Mouse (Mus musculus) kidney, postnatal 0 days (tissue): ENCODE data around the gene Ttc41. TPM values are rescaled to one million over a fixed set of nuclear protein-coding genes. Genes with fewer than 3 reads are reported as not detected.

Source experiments
- ATAC-seq: fragments of 200-750 bp; cut with Nextera tagmentation; replicated peaks from 2 replicates; pipeline ENCODE4 v1.8.0; 2017; ENCODE audit warnings: low read depth, moderate number of reproducible peaks, moderate TSS enrichment, moderate library complexity; ENCODE audit not compliant: low FRiP score
- DNase-seq: peaks from one replicate; pipeline ENCODE4 v3.0.0-alpha.2; 2016; ENCODE audit warnings: low spot score
- H3K27ac ChIP-seq: fragments of 300-500 bp; sonication (generic); 2 replicates; pipeline ENCODE4 v1.5.1; 2014; ENCODE audit warnings: mild to moderate bottlenecking
- H3K27me3 ChIP-seq: fragments of 300-500 bp; sonication (generic); 2 replicates; pipeline ENCODE4 v1.6.1; 2014; ENCODE audit warnings: low read length, mixed read lengths; ENCODE audit not compliant: insufficient read depth
- H3K36me3 ChIP-seq: fragments of 300-500 bp; sonication (generic); 2 replicates; pipeline ENCODE4 v1.6.1; 2014; ENCODE audit warnings: low read length, mixed read lengths; ENCODE audit not compliant: insufficient read depth
- H3K4me1 ChIP-seq: fragments of 300-500 bp; sonication (generic); replicated peaks from 2 replicates; pipeline ENCODE4 v1.6.1; 2014; ENCODE audit warnings: antibody characterized with exemption, low read length, mixed read lengths; ENCODE audit not compliant: insufficient read depth
- H3K4me2 ChIP-seq: fragments of 300-500 bp; sonication (generic); 2 replicates; pipeline ENCODE4 v1.6.1; 2014; ENCODE audit warnings: mild to moderate bottlenecking, low read length, moderate library complexity, mixed read lengths
- H3K4me3 ChIP-seq: fragments of 300-500 bp; sonication (generic); replicated peaks from 2 replicates; pipeline ENCODE4 v1.5.1; 2014; ENCODE audit warnings: low read depth, low read length
- H3K9ac ChIP-seq: fragments of 300-500 bp; sonication (generic); 2 replicates; pipeline ENCODE4 v1.6.1; 2014; ENCODE audit warnings: low read depth, low read length
- H3K9me3 ChIP-seq: fragments of 300-500 bp; sonication (generic); replicated peaks from 2 replicates; pipeline ENCODE4 v1.6.1; 2016; ENCODE audit warnings: low read length, inconsistent platforms, mixed read lengths
- CTCF ChIP-seq: IDR thresholded peaks from 2 replicates; pipeline ENCODE4 v1.5.1; 2016; ENCODE audit warnings: antibody characterized with exemption, low read depth, mild to moderate bottlenecking, moderate library complexity
- WGBS: fragments of 180-500 bp; shearing (Covaris S2); extraction: QIAGEN DNeasy Blood & Tissue Kit; methylation state at CpG from one replicate; pipeline ENCODE4 v1.1.7; 2014; 5-methylcytosine and 5-hydroxymethylcytosine counted together
- polyA plus RNA-seq: library from polyadenylated mRNA; unstranded; fragments of >200 nt; fragmentation: Nextera tagmentation; extraction: Ambion mirVana; gene quantifications from 2 replicates; pipeline ENCODE4 v1.2.1, GENCODE M21; 2015

Ttc41 gene
- polyA plus RNA-seq, 1 experiment from 2014 or later = 1.3 TPM

GRCm38 (mm10) chr10:86810612-86811011 lies 105.0 kb downstream of the Ttc41 start:
- Histone ChIP-seq H3K36me3 (0 out of 2 replicates have a peak, but pooled peaks cover 2% of the 10 kb centered on the region), H3K4me1 (0 out of 2 replicates have a peak, but pooled peaks cover 4% of the 10 kb centered on the region), H3K27ac (no peak overlapping the region), H3K9ac (no peak overlapping the region), H3K4me2 (no peak overlapping the region), H3K4me3 (no peak overlapping the region), H3K9me3 (no peaks in the 10 kb centered on the region), H3K27me3 (no peaks in the 10 kb centered on the region)
- no peak for TF ChIP-seq CTCF
- ATAC-seq (no peak), DNase-seq (no peak)
- 98% methylated on average over 5 of the region's 5 CpGs for WGBS

- H3K9ac ChIP-seq = no peak overlapping the region
- H3K9me3 ChIP-seq = no peaks in the 10 kb centered on the region
- H3K4me1 ChIP-seq = 0 out of 2 replicates have a peak, but pooled peaks cover 6% of the 10 kb centered on the region
- ATAC-seq (peak; percentile 67), DNase-seq (peak; percentile 40)
- WGBS = 39% methylated on average over 19 of the region's 19 CpGs
- H3K36me3 ChIP-seq = 0 out of 2 replicates have a peak, but pooled peaks cover 2% of the 10 kb centered on the region
- peak overlapping the region; percentile 63; the same call in 1 of the 2 replicates for H3K27ac ChIP-seq
- H3K4me3 ChIP-seq = no peak overlapping the region
- no peak overlapping the region for H3K4me2 ChIP-seq
- TF ChIP-seq CTCF = no peak
- H3K27me3 ChIP-seq = no peaks in the 10 kb centered on the region
Measured at GRCm38 (mm10) chr10:86814292-86815131, 108.9 kb downstream of the Ttc41 start.

DNA sequence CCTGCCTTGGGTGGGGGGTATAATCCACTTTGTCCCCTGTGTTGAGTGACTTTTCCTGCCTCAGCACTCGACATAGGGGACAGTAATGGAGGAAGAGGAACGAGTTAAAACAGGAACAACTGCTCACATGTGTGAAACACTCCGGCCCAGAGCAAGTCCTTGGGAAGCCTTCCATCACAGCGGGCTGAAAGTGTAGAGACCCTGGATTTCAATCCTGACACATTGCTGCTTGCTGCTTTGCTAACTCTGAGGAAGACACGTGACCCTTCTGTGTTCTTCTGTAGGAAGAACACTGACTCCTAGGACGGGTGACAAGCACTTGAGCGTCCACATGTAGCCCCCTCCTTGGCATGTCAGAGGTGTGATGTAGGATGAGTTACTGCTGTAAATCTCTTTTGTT lies 109.5 kb downstream of the Ttc41 start:
- 0 out of 2 replicates have a peak, but pooled peaks cover 10% of the 10 kb centered on the region for H3K4me1 ChIP-seq
- peak overlapping the region; percentile 63; the same call in 1 of the 2 replicates for H3K27ac ChIP-seq
- no peaks in the 10 kb centered on the region for H3K27me3 ChIP-seq
- 0 out of 2 replicates have a peak, but pooled peaks cover 2% of the 10 kb centered on the region for H3K36me3 ChIP-seq
- ATAC-seq (no peak), DNase-seq (no peak)
- no peak overlapping the region for H3K9ac ChIP-seq
- H3K4me3 ChIP-seq = no peak overlapping the region
- no peaks in the 10 kb centered on the region for H3K9me3 ChIP-seq
- H3K4me2 ChIP-seq = no peak overlapping the region
- TF ChIP-seq CTCF = no peak
- 78% methylated on average over 7 of the region's 7 CpGs for WGBS

DNA sequence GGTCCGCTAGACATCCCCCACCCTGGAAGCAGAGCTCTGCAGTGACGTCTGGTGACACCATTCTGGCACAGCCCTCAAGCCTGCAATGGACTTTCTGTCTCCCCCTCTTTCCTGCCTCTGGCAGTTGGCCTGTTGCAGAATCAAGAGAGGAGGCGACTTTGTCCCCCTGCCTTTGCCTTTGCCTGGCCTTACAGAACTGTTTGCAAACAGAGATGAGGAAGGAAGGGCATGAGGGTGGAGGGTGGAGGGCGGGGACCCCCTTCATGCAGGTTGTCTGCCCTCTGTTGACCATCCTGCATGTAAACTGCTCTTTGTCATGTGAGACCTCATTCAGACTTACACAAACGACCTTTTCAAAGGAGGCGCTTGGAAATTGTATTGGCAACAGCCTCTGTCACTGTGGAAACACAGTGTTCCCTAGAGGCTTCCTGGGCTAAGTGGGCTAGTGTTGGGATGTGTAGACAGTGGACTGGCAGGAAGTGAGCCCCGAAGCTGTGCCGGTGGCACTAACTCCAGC lies 114.1 kb downstream of the Ttc41 start:
- ATAC-seq = no peak

GRCm38 (mm10) chr10:86821014-86821413 lies 115.4 kb downstream of the Ttc41 start:
- H3K9me3 ChIP-seq = no peaks in the 10 kb centered on the region
- no peak overlapping the region for H3K4me3 ChIP-seq
- DNase-seq (no peak), ATAC-seq (no peak)
- 0 out of 2 replicates have a peak, but pooled peaks cover 6% of the 10 kb centered on the region for H3K36me3 ChIP-seq
- 0 out of 2 replicates have a peak, but pooled peaks cover 6% of the 10 kb centered on the region for H3K4me1 ChIP-seq
- no peak overlapping the region for H3K4me2 ChIP-seq
- H3K27me3 ChIP-seq = no peaks in the 10 kb centered on the region
- H3K27ac ChIP-seq = no peak overlapping the region
- TF ChIP-seq CTCF = no peak
- WGBS = 97% methylated on average over 7 of the region's 7 CpGs
- no peak overlapping the region for H3K9ac ChIP-seq

More for the DNA sequence above, 114.1 kb downstream of the Ttc41 start:
- Histone ChIP-seq H3K27me3 (no peaks in the 10 kb centered on the region), H3K4me2 (no peak overlapping the region), H3K36me3 (0 out of 2 replicates have a peak, but pooled peaks cover 9% of the 10 kb centered on the region), H3K9me3 (no peaks in the 10 kb centered on the region), H3K4me1 (0 out of 2 replicates have a peak, but pooled peaks cover 6% of the 10 kb centered on the region), H3K9ac (no peak overlapping the region), H3K4me3 (no peak overlapping the region), H3K27ac (no peak overlapping the region)
- peak; percentile 11; the same call in 1 of the 2 replicates for TF ChIP-seq CTCF
- peak; percentile 48 for DNase-seq
- 51% methylated on average over 8 of the region's 8 CpGs for WGBS

DNA sequence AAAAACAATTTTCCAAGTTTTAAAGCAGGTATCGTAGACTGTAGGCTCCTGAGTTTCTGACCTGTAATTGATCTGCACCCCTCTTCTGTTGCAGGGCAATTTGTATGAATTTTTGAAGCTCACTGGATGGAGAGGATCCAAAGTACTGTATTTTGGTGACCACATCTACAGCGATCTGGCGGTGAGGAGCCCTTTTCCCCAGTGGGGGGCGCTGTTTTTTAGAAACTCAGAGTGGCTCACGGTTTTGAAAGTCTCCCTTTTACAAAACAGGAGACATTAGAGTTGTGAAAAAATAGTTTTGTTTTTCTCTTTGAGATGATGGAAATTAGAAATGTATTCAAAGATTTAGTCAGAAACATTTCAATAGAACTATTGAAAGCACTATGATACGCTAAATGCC lies 118.5 kb downstream of the Ttc41 start:
- Histone ChIP-seq H3K9ac (no peak overlapping the region), H3K4me3 (no peak overlapping the region), H3K27me3 (no peaks in the 10 kb centered on the region), H3K4me1 (0 out of 2 replicates have a peak, but pooled peaks cover 6% of the 10 kb centered on the region), H3K9me3 (no peaks in the 10 kb centered on the region), H3K4me2 (no peak overlapping the region), H3K36me3 (0 out of 2 replicates have a peak, but pooled peaks cover 6% of the 10 kb centered on the region), H3K27ac (no peak overlapping the region)
- 0 out of 2 replicates have a peak, but pooled peaks have one; percentile 3 for TF ChIP-seq CTCF
- DNase-seq (no peak), ATAC-seq (no peak)
- 85% methylated on average over 6 of the region's 6 CpGs for WGBS
